Mouse (Mus musculus) layer of hippocampus, adult 9-10 months (tissue): ENCODE data around the gene Vmn1r68.

Source experiments
- DNase-seq: peaks from one replicate; pipeline ENCODE4 v3.0.0; 2022; ENCODE audit warnings: low spot score

Gene Vmn1r68

GRCm38 (mm10) chr7:10558385-10558784 lies at the start of gene Vmn1r68:
Gene Vmn1r68 (minus strand): TSS chr7:10558485.
- DNase-seq, result no peak

GRCm38 (mm10) chr7:10495578-10495977 lies 62.7 kb downstream of the Vmn1r68 start:
- DNase-seq, result no peak

- DNase-seq, result peak; percentile 61
These were observed 63.3 kb downstream of the Vmn1r68 start, which contains the start of gene Zik1 for GRCm38 (mm10) chr7:10494786-10495521. Gene Zik1 (minus strand): TSS chr7:10495394.

GRCm38 (mm10) chr7:10480588-10481233 lies 77.6 kb downstream of the Vmn1r68 start:
- DNase-seq, result no peak

GRCm38 (mm10) chr7:10479813-10480212 lies 78.5 kb downstream of the Vmn1r68 start:
- no peak for DNase-seq

GRCm38 (mm10) chr7:10458166-10458565 lies 100.1 kb downstream of the Vmn1r68 start:
- DNase-seq, result no peak
